Mouse (Mus musculus) naive thymus-derived CD4-positive, alpha-beta T cell, adult 2 months (primary cell): ENCODE results near the gene Klhl5.

Experiments used
- DNase-seq: peaks from one replicate; pipeline ENCODE4 v3.0.0-alpha.2; 2011; ENCODE audit warnings: low read depth

Klhl5 gene

GRCm38 (mm10) chr5:65149706-65150105 lies 42.4 kb downstream of the Klhl5 start:
- no peak for DNase-seq

- no peak for DNase-seq
These were observed 43.1 kb downstream of the Klhl5 start for GRCm38 (mm10) chr5:65150376-65150955.

- no peak for DNase-seq
These were observed 43.9 kb downstream of the Klhl5 start for GRCm38 (mm10) chr5:65151276-65151675.

- DNase-seq = no peak
These were observed 44.4 kb downstream of the Klhl5 start for GRCm38 (mm10) chr5:65151767-65152166.

- peak; percentile 33 for DNase-seq
These were observed 46.9 kb downstream of the Klhl5 start for GRCm38 (mm10) chr5:65154287-65154686.

GRCm38 (mm10) chr5:65156853-65157252 lies 49.5 kb downstream of the Klhl5 start:
- peak; percentile 58 for DNase-seq

GRCm38 (mm10) chr5:65157412-65158381 lies 50.4 kb downstream of the Klhl5 start:
- DNase-seq = no peak

- DNase-seq = no peak
These were observed 51.5 kb downstream of the Klhl5 start for GRCm38 (mm10) chr5:65158696-65159305.

GRCm38 (mm10) chr5:65163001-65163400 lies 55.7 kb downstream of the Klhl5 start:
- DNase-seq = no peak

- DNase-seq = no peak
These were observed 56.3 kb downstream of the Klhl5 start for GRCm38 (mm10) chr5:65163489-65164092.

- DNase-seq = no peak
These were observed 62.9 kb downstream of the Klhl5 start for GRCm38 (mm10) chr5:65170206-65170605.

- DNase-seq = no peak
These were observed 67.9 kb downstream of the Klhl5 start for GRCm38 (mm10) chr5:65175035-65175917.

GRCm38 (mm10) chr5:65175918-65176484 lies 68.7 kb downstream of the Klhl5 start:
- DNase-seq = no peak

- DNase-seq = no peak
These were observed 69.7 kb downstream of the Klhl5 start for GRCm38 (mm10) chr5:65177026-65177514.

GRCm38 (mm10) chr5:65178477-65178876 lies 71.1 kb downstream of the Klhl5 start:
- DNase-seq = no peak

GRCm38 (mm10) chr5:65181160-65181793 lies 73.9 kb downstream of the Klhl5 start:
- DNase-seq = no peak

- DNase-seq = no peak
These were observed 74.4 kb downstream of the Klhl5 start for GRCm38 (mm10) chr5:65181794-65182169.

- no peak for DNase-seq
These were observed 74.9 kb downstream of the Klhl5 start for GRCm38 (mm10) chr5:65182268-65182667.

GRCm38 (mm10) chr5:65191601-65192000 lies 84.3 kb downstream of the Klhl5 start:
- no peak for DNase-seq

GRCm38 (mm10) chr5:65194441-65194840 lies 87.1 kb downstream of the Klhl5 start:
- no peak for DNase-seq
